Mouse (Mus musculus) hindbrain, embryonic 11.5 days (tissue): ENCODE measurements around the gene Lyrm1. TPM values are rescaled to one million over a fixed set of nuclear protein-coding genes. Genes with fewer than 3 reads are reported as not detected.

Experiments
- ATAC-seq: fragments of 200-750 bp; cut with Nextera tagmentation; 2 replicates; pipeline ENCODE4 v1.8.0; 2017; ENCODE audit warnings: mild to moderate bottlenecking, moderate TSS enrichment, moderate library complexity; ENCODE audit not compliant: low FRiP score
- DNase-seq: peaks from one replicate; pipeline ENCODE4 v3.0.0-alpha.2; 2015; ENCODE audit warnings: low spot score
- H3K27ac ChIP-seq: fragments of 300-500 bp; sonication (generic); 2 replicates; pipeline ENCODE4 v1.5.1; 2014; ENCODE audit warnings: mild to moderate bottlenecking, low read depth, low read length
- H3K27me3 ChIP-seq: fragments of 300-500 bp; sonication (generic); 2 replicates; pipeline ENCODE4 v1.6.1; 2014; ENCODE audit warnings: mild to moderate bottlenecking, low read length, moderate library complexity, mixed read lengths; ENCODE audit not compliant: control insufficient read depth, insufficient read depth
- H3K36me3 ChIP-seq: fragments of 300-500 bp; sonication (generic); 2 replicates; pipeline ENCODE4 v1.6.1; 2014; ENCODE audit warnings: mild to moderate bottlenecking, low read length, moderate library complexity, mixed read lengths; ENCODE audit not compliant: control insufficient read depth, insufficient read depth
- H3K4me1 ChIP-seq: fragments of 300-500 bp; sonication (generic); replicated peaks from 2 replicates; pipeline ENCODE4 v1.6.1; 2014; ENCODE audit warnings: low read length, mixed read lengths; ENCODE audit not compliant: control insufficient read depth, insufficient read depth
- H3K4me2 ChIP-seq: fragments of 300-500 bp; sonication (generic); replicated peaks from 2 replicates; pipeline ENCODE4 v1.6.1; 2014; ENCODE audit warnings: mild to moderate bottlenecking, low read depth, low read length
- H3K4me3 ChIP-seq: fragments of 300-500 bp; sonication (generic); 2 replicates; pipeline ENCODE4 v1.5.1; 2014; ENCODE audit warnings: low read depth, low read length
- H3K9ac ChIP-seq: fragments of 300-500 bp; sonication (generic); 2 replicates; pipeline ENCODE4 v1.6.1; 2014; ENCODE audit warnings: low read depth, low read length
- H3K9me3 ChIP-seq: fragments of 300-500 bp; sonication (generic); 2 replicates; pipeline ENCODE4 v1.6.1; 2016; ENCODE audit warnings: low read length; ENCODE audit not compliant: control insufficient read depth
- WGBS: fragments of 180-500 bp; shearing (Covaris S2); extraction: QIAGEN DNeasy Blood & Tissue Kit; methylation state at CpG from one replicate; pipeline ENCODE4 v1.1.7; 2014; 5-methylcytosine and 5-hydroxymethylcytosine counted together
- polyA plus RNA-seq: library from polyadenylated mRNA; unstranded; fragments of >200 nt; fragmentation: Nextera tagmentation; extraction: Ambion mirVana; gene quantifications from 2 replicates; pipeline ENCODE4 v1.2.1, GENCODE M21; 2014

Lyrm1 gene
- polyA plus RNA-seq, 1 experiment from 2014 or later = 16.7 TPM

DNA sequence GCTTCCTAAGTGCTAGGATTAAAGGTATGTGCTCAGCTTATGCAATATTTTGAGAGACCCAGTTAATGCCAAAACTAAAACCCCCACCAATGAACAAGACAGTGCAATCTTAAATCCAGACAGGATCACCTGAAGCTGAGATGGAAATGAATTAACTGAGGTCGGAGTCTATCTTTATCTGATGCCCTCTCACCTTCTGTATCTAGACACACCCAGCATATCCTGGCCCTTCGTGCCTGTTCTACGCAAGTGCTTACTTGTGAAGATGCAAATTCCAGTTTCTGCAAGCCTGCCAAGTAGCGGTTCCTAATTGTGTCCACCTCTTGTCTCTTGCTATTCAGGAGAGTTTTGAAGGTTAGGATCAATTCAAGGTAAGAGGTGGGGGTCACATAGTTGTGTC lies 69.5 kb downstream of the Lyrm1 start:
- Histone ChIP-seq H3K27ac (no peak overlapping the region), H3K4me2 (no peak overlapping the region), H3K9me3 (no peaks in the 10 kb centered on the region), H3K4me3 (no peak overlapping the region), H3K4me1 (no peaks in the 10 kb centered on the region), H3K27me3 (no peaks in the 10 kb centered on the region), H3K36me3 (no peaks in the 10 kb centered on the region), H3K9ac (no peak overlapping the region)
- ATAC-seq (no peak), DNase-seq (no peak)
- WGBS = 85% methylated on average over 4 of the region's 4 CpGs

- ATAC-seq (no peak), DNase-seq (no peak)
- H3K27ac ChIP-seq = no peak overlapping the region
- H3K4me3 ChIP-seq = no peak overlapping the region
- WGBS = 84% methylated on average over 9 of the region's 9 CpGs
- H3K9me3 ChIP-seq = no peaks in the 10 kb centered on the region
- H3K9ac ChIP-seq = no peak overlapping the region
- no peak overlapping the region for H3K4me2 ChIP-seq
- no peaks in the 10 kb centered on the region for H3K36me3 ChIP-seq
- H3K4me1 ChIP-seq = no peaks in the 10 kb centered on the region
- no peaks in the 10 kb centered on the region for H3K27me3 ChIP-seq
Measured at GRCm38 (mm10) chr7:119965651-119966395, 70.2 kb downstream of the Lyrm1 start.

DNA sequence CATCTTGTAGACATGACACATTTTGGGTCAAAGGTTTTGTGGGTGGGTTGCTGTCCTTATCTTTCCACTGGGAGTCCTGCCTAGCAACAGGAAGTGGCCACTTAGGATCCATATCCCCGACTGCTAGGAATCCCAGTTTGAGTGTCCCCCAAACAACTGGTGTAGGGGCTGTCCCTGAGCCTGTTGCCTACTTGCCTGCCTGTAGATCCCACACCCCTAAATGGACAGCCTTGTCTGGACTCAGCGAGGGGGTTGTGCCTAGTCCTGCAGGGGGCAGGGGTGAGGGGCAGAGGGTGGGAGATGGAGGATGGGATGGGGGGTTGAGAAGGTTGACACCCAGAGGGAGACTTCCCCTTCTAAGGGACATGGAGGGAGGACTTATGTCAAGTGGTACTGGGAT lies 73.7 kb downstream of the Lyrm1 start:
- H3K4me2 ChIP-seq = no peak overlapping the region
- no peak for DNase-seq
- H3K27me3 ChIP-seq = no peaks in the 10 kb centered on the region
- no peak overlapping the region for H3K27ac ChIP-seq
- ATAC-seq = no peak
- H3K4me3 ChIP-seq = no peak overlapping the region
- H3K4me1 ChIP-seq = no peaks in the 10 kb centered on the region
- 80% methylated on average over 2 of the region's 2 CpGs for WGBS
- H3K9me3 ChIP-seq = no peaks in the 10 kb centered on the region
- H3K9ac ChIP-seq = no peak overlapping the region
- H3K36me3 ChIP-seq = no peaks in the 10 kb centered on the region

DNA sequence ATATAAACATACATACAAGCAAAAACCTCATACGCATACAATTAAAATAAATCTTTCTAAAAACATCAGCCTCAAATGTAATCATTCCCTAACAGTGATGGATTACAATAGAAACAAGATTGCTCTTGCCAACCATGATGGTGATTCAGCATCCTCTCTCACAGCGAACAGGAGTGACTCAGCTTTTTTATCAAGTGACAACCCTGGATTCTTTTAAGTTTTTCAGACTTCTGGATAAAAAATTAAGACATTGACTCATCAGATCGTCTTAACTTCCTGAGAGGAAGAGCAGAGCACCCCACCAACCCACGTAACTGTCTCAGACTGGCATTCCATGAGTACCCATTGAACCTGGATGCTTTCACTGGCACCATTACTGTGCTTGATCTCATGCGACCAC lies 78.6 kb downstream of the Lyrm1 start:
- ATAC-seq (no peak), DNase-seq (no peak)
- Histone ChIP-seq H3K4me1 (no peaks in the 10 kb centered on the region), H3K9me3 (no peaks in the 10 kb centered on the region), H3K4me3 (no peak overlapping the region), H3K4me2 (no peak overlapping the region), H3K9ac (no peak overlapping the region), H3K27me3 (no peaks in the 10 kb centered on the region), H3K36me3 (no peaks in the 10 kb centered on the region), H3K27ac (no peak overlapping the region)
- WGBS = 91% methylated on average over 5 of the region's 5 CpGs

DNA sequence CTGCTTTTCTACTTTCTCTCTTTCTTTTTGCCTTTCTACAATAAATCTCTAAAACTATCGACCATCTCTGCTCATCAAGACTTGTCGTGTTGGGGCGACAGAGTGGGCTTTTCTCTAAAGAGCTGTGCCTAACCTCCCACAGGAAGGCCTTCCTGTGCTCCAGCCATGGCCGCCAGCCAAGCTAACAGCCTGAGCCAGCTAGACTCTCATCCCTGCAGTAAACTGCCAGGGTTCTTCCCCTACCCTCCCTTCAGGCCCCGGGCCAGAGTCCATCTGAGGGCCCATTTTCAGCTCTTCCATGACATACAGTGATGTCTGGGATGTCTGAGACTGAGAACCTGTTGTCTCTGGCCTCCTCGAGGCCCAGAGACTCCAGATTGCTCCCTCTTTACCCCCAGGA lies 80.6 kb downstream of the Lyrm1 start:
- Histone ChIP-seq H3K4me1 (no peaks in the 10 kb centered on the region), H3K27ac (no peak overlapping the region), H3K27me3 (no peaks in the 10 kb centered on the region), H3K36me3 (no peaks in the 10 kb centered on the region), H3K9me3 (no peaks in the 10 kb centered on the region), H3K4me2 (no peak overlapping the region), H3K4me3 (no peak overlapping the region), H3K9ac (no peak overlapping the region)
- ATAC-seq (no peak), DNase-seq (no peak)
- 88% methylated on average over 6 of the region's 6 CpGs for WGBS

GRCm38 (mm10) chr7:119977574-119977973 lies 81.9 kb downstream of the Lyrm1 start:
- Histone ChIP-seq H3K36me3 (no peaks in the 10 kb centered on the region), H3K4me3 (no peak overlapping the region), H3K9ac (no peak overlapping the region), H3K27ac (no peak overlapping the region), H3K27me3 (no peaks in the 10 kb centered on the region), H3K9me3 (no peaks in the 10 kb centered on the region), H3K4me2 (no peak overlapping the region), H3K4me1 (no peaks in the 10 kb centered on the region)
- WGBS = 88% methylated on average over 7 of the region's 7 CpGs
- ATAC-seq (no peak), DNase-seq (no peak)

DNA sequence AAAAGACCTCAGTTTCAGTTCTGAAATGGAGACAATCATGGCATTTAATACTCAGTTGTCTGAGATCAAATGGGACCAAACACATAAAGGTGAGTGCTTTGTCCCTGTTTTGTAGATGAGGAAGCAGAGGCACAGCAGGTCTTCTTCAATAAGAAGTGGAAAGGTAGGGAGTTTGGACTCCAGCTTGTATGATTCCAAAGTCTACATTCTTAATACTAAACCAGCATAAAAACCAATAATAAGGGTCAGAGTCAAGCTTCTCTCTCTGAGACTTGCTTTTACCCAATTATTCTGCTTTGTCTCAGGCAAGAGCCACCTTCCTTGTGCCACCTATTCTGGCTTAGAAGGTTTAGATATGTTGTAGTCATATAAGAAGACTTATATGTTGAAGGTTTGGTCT lies 82.9 kb downstream of the Lyrm1 start:
- H3K36me3 ChIP-seq = no peaks in the 10 kb centered on the region
- no peak for ATAC-seq
- no peaks in the 10 kb centered on the region for H3K27me3 ChIP-seq
- H3K9ac ChIP-seq = no peak overlapping the region
- H3K4me2 ChIP-seq = no peak overlapping the region
- no peak overlapping the region for H3K4me3 ChIP-seq
- DNase-seq = no peak
- H3K27ac ChIP-seq = no peak overlapping the region
- H3K9me3 ChIP-seq = no peaks in the 10 kb centered on the region
- H3K4me1 ChIP-seq = no peaks in the 10 kb centered on the region

DNA sequence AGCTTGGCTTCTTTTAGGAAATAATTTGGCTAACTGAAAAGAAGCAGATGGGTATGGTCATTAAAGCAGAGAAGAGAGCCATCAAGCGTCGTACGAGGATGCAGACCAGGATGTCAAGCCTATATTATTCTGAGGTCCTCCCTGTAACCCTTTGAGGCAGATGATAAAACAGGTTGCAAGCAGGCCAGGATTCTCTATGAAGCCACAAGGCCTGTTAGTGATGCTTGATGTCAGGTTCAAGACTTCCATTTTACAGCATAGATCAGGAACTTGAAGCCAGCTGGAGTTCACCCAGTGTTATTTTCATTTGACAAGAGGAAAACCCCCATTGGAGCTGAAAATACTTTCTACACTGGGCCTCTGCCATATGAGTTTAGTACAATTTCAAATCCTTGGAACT lies 84.5 kb downstream of the Lyrm1 start:
- H3K27me3 ChIP-seq = no peaks in the 10 kb centered on the region
- ATAC-seq = no peak
- WGBS = 91% methylated on average over 3 of the region's 3 CpGs
- DNase-seq = no peak
- H3K27ac ChIP-seq = no peak overlapping the region
- no peaks in the 10 kb centered on the region for H3K9me3 ChIP-seq
- no peak overlapping the region for H3K9ac ChIP-seq
- H3K36me3 ChIP-seq = no peaks in the 10 kb centered on the region
- H3K4me3 ChIP-seq = no peak overlapping the region
- no peaks in the 10 kb centered on the region for H3K4me1 ChIP-seq
- no peak overlapping the region for H3K4me2 ChIP-seq

DNA sequence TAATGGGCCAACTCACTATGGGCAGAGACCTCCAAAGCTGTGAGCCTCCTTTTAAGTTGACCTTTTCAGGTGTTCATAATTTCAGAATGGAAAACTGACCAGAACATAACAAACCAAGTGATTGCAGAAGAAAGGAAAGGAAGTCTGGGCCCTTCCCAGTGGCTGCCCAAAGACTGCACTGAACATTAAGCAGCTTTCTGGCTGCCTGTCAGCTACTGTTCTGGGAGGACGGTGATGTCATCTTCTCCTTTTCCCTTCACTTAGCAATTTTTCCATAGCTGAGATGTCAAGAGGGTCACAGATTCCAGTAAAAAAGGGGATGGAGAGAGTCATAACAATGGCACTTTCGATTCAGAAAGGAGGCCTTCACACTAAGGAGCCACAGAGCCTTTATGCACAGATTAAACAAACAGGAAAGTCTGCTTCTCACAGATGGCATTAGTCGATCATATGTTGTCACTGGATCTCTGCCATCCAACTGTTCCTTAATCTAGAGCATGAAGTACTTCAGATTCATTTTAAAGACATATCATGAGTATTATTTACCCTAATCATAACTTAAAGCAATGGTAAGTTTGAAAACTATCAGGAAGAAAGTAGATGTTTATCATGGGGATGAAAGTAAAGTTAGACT lies 89.7 kb downstream of the Lyrm1 start:
- DNase-seq = no peak
- Histone ChIP-seq H3K4me2 (no peak overlapping the region), H3K4me1 (no peaks in the 10 kb centered on the region), H3K4me3 (no peak overlapping the region), H3K36me3 (no peaks in the 10 kb centered on the region), H3K9me3 (no peaks in the 10 kb centered on the region), H3K27me3 (no peaks in the 10 kb centered on the region), H3K27ac (no peak overlapping the region), H3K9ac (no peak overlapping the region)
- WGBS = 83% methylated on average over 3 of the region's 3 CpGs
- no peak for ATAC-seq
